Mouse (Mus musculus) megakaryocyte, embryonic 14.5 days (primary cell): Measurements from ENCODE around the gene Slc24a4.

Experiments used
- FLI1 ChIP-seq: IDR thresholded peaks from 2 replicates; pipeline ENCODE4 v1.6.1; 2012; ENCODE audit warnings: low read length, inconsistent platforms, mixed read lengths
- GATA1 ChIP-seq: IDR thresholded peaks from 3 replicates; pipeline ENCODE4 v1.6.1; 2012; ENCODE audit warnings: mixed read lengths, low read length, inconsistent platforms, borderline replicate concordance

DNA sequence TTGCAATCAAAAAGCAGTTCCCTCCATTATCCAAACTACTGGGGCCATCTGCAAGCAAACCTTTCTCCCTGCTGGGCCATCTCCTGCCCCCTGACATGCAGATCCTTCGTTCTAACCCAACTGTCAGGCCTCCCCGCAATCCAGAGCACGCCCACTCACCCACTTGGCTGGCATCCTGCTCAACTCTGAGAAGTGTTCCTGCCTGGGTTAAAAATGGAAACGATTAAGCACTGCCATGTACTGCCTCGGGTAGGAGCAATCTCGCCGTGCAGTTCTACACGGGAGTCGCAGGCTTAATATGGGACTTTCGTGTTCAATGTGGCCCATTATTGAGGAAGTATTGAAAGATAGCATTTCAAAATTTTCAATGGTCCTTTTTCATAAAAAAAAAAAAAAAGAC lies 11.2 kb downstream of the Slc24a4 start:
- no peak for TF ChIP-seq GATA1
- no peak for TF ChIP-seq FLI1
